Mouse (Mus musculus): ENCODE measurements around the gene Map3k13. TPM values are rescaled to one million over a fixed set of nuclear protein-coding genes. Genes with fewer than 3 reads are reported as not detected.
A peak's percentile ranks its signal among the peaks of the same experiment; 100 is the strongest.
"Not testable (repeated sequence)": the region's sequence is repeated elsewhere in the genome, so short reads cannot be mapped to it uniquely, and the experiment has no call there.

Gene Map3k13
- polyA plus RNA-seq, 1 experiment from 2014 or later, result 4.1 TPM

GRCm38 (mm10) chr16:21787516-21788353 is 6.4 kb upstream of the Map3k13 start, which contains the start of gene Ehhadh:
Ehhadh (minus strand) TSS chr16:21787807.
- Histone ChIP-seq H3K27me3 (ENCODE audit: insufficient read depth, poor library complexity, severe bottlenecking) (peaks cover 4% of the 10 kb centered on the region; the same call in 1 of the 2 replicates), H3K4me3 (peak within 1 kb of the TSS; percentile 59), H3K27ac (peak within 1 kb of the TSS; percentile 75), H3K9me3 (no peaks in the 10 kb centered on the region), H3K4me1 (replicated peaks) (peaks cover 16% of the 10 kb centered on the region), H3K36me3 (no peaks in the 10 kb centered on the region)
- peak; percentile 61 for DNase-seq (ENCODE audit: low spot score)
- 9% methylated on average over 28 of the region's 28 CpGs for WGBS

- DNase-seq (ENCODE audit: low spot score), result no peak
- no peaks in the 10 kb centered on the region for H3K9me3 ChIP-seq
- H3K27me3 ChIP-seq (ENCODE audit: insufficient read depth, poor library complexity, severe bottlenecking), result peaks cover 4% of the 10 kb centered on the region; the same call in 1 of the 2 replicates
- H3K4me1 ChIP-seq (replicated peaks), result peaks cover 19% of the 10 kb centered on the region
- no peak overlapping the region for H3K27ac ChIP-seq
- no peak overlapping the region for H3K4me3 ChIP-seq
- no peaks in the 10 kb centered on the region for H3K36me3 ChIP-seq
- 50% methylated on average over 3 of the region's 3 CpGs for WGBS
Measured at GRCm38 (mm10) chr16:21788581-21788980, 5.6 kb upstream of the Map3k13 start.

GRCm38 (mm10) chr16:21789180-21789579 is 5.0 kb upstream of the Map3k13 start:
- no peak for DNase-seq (ENCODE audit: low spot score)
- H3K4me3 ChIP-seq, result no peak overlapping the region
- no peaks in the 10 kb centered on the region for H3K9me3 ChIP-seq
- WGBS, result 61% methylated on average over 2 of the region's 2 CpGs
- H3K27me3 ChIP-seq (ENCODE audit: insufficient read depth, poor library complexity, severe bottlenecking), result peaks cover 4% of the 10 kb centered on the region; the same call in 1 of the 2 replicates
- no peaks in the 10 kb centered on the region for H3K36me3 ChIP-seq
- peaks cover 22% of the 10 kb centered on the region for H3K4me1 ChIP-seq (replicated peaks)
- H3K27ac ChIP-seq, result no peak overlapping the region

GRCm38 (mm10) chr16:21790469-21790868 is 3.7 kb upstream of the Map3k13 start:
- 11% methylated on average over 1 of the region's 1 CpGs for WGBS

GRCm38 (mm10) chr16:21791779-21792178 is 2.4 kb upstream of the Map3k13 start:
- Histone ChIP-seq H3K4me1 (replicated peaks) (peaks cover 32% of the 10 kb centered on the region), H3K4me3 (no peak overlapping the region), H3K9me3 (no peaks in the 10 kb centered on the region), H3K27me3 (ENCODE audit: insufficient read depth, poor library complexity, severe bottlenecking) (peaks cover 4% of the 10 kb centered on the region; the same call in 1 of the 2 replicates), H3K27ac (no peak overlapping the region), H3K36me3 (peaks cover under 1% of the 10 kb centered on the region; the same call in 1 of the 2 replicates)
- no peak for DNase-seq (ENCODE audit: low spot score)
- 71% methylated on average over 3 of the region's 3 CpGs for WGBS

More at GRCm38 (mm10) chr16:21790469-21790868, 3.7 kb upstream of the Map3k13 start:
- Histone ChIP-seq H3K4me1 (replicated peaks) (peaks cover 28% of the 10 kb centered on the region), H3K27me3 (ENCODE audit: insufficient read depth, poor library complexity, severe bottlenecking) (peaks cover 4% of the 10 kb centered on the region; the same call in 1 of the 2 replicates), H3K4me3 (no peak overlapping the region), H3K27ac (no peak overlapping the region), H3K36me3 (no peaks in the 10 kb centered on the region), H3K9me3 (no peaks in the 10 kb centered on the region)
- DNase-seq (ENCODE audit: low spot score), result no peak

GRCm38 (mm10) chr16:21793080-21793810 is 901 bp upstream of the Map3k13 start:
- WGBS, result 36% methylated on average over 2 of the region's 2 CpGs
- not testable (repeated sequence) for H3K9me3 ChIP-seq
- peak overlapping the region; percentile 92 for H3K27ac ChIP-seq

GRCm38 (mm10) chr16:21794697-21795045 is 525 bp downstream of the Map3k13 start:
- Histone ChIP-seq H3K4me3 (peak overlapping the region; percentile 73), H3K4me1 (replicated peaks) (peaks cover 17% of the 10 kb centered on the region), H3K9me3 (no peaks in the 10 kb centered on the region), H3K36me3 (peaks cover 11% of the 10 kb centered on the region), H3K27me3 (ENCODE audit: insufficient read depth, poor library complexity, severe bottlenecking) (no peaks in the 10 kb centered on the region), H3K27ac (peak overlapping the region; percentile 92)
- WGBS, result 2% methylated on average over 14 of the region's 14 CpGs
- DNase-seq (ENCODE audit: low spot score), result no peak

More at GRCm38 (mm10) chr16:21793080-21793810, 901 bp upstream of the Map3k13 start:
- H3K4me3 ChIP-seq, result peak overlapping the region; percentile 73
- H3K4me1 ChIP-seq (replicated peaks), result peaks cover 17% of the 10 kb centered on the region
- H3K36me3 ChIP-seq; DNase-seq (ENCODE audit: low spot score); H3K27me3 ChIP-seq (ENCODE audit: insufficient read depth, poor library complexity, severe bottlenecking): not testable (repeated sequence)

GRCm38 (mm10) chr16:21795071-21795470 is 925 bp downstream of the Map3k13 start:
- no peak overlapping the region for H3K27ac ChIP-seq
- 31% methylated on average over 5 of the region's 5 CpGs for WGBS
- peak overlapping the region; percentile 73 for H3K4me3 ChIP-seq

GRCm38 (mm10) chr16:21804258-21804657 is 10.1 kb downstream of the Map3k13 start:
- Histone ChIP-seq H3K9me3 (no peaks in the 10 kb centered on the region), H3K4me1 (replicated peaks) (no peaks in the 10 kb centered on the region), H3K36me3 (peaks cover 59% of the 10 kb centered on the region), H3K4me3 (no peak overlapping the region), H3K27ac (no peak overlapping the region), H3K27me3 (ENCODE audit: insufficient read depth, poor library complexity, severe bottlenecking) (no peaks in the 10 kb centered on the region)
- 92% methylated on average over 1 of the region's 1 CpGs for WGBS
- no peak for DNase-seq (ENCODE audit: low spot score)

More at GRCm38 (mm10) chr16:21795071-21795470, 925 bp downstream of the Map3k13 start:
- Histone ChIP-seq H3K4me1 (replicated peaks) (peaks cover 17% of the 10 kb centered on the region), H3K9me3 (no peaks in the 10 kb centered on the region), H3K27me3 (ENCODE audit: insufficient read depth, poor library complexity, severe bottlenecking) (no peaks in the 10 kb centered on the region), H3K36me3 (peaks cover 14% of the 10 kb centered on the region)
- no peak for DNase-seq (ENCODE audit: low spot score)

GRCm38 (mm10) chr16:21806892-21807291 is 12.7 kb downstream of the Map3k13 start:
- WGBS, result 91% methylated on average over 1 of the region's 1 CpGs
- H3K27ac ChIP-seq, result no peak overlapping the region
- H3K36me3 ChIP-seq, result peaks cover 50% of the 10 kb centered on the region
- H3K9me3 ChIP-seq, result no peaks in the 10 kb centered on the region
- DNase-seq (ENCODE audit: low spot score), result no peak
- no peaks in the 10 kb centered on the region for H3K4me1 ChIP-seq (replicated peaks)
- H3K27me3 ChIP-seq (ENCODE audit: insufficient read depth, poor library complexity, severe bottlenecking), result no peaks in the 10 kb centered on the region
- no peak overlapping the region for H3K4me3 ChIP-seq

- H3K4me3 ChIP-seq; H3K27ac ChIP-seq; DNase-seq (ENCODE audit: low spot score); H3K27me3 ChIP-seq (ENCODE audit: insufficient read depth, poor library complexity, severe bottlenecking); H3K9me3 ChIP-seq; H3K4me1 ChIP-seq (replicated peaks): not testable (repeated sequence)
- H3K36me3 ChIP-seq, result peaks cover 49% of the 10 kb centered on the region
- 87% methylated on average over 7 of the region's 7 CpGs for WGBS
Measured at GRCm38 (mm10) chr16:21807786-21808185, 13.6 kb downstream of the Map3k13 start.

GRCm38 (mm10) chr16:21813164-21813834 is 19.2 kb downstream of the Map3k13 start:
- H3K4me1 ChIP-seq (replicated peaks), result no peaks in the 10 kb centered on the region
- WGBS, result 73% methylated on average over 6 of the region's 6 CpGs

More at GRCm38 (mm10) chr16:21813164-21813834, 19.2 kb downstream of the Map3k13 start:
- no peaks in the 10 kb centered on the region for H3K27me3 ChIP-seq (ENCODE audit: insufficient read depth, poor library complexity, severe bottlenecking)
- no peak overlapping the region for H3K27ac ChIP-seq
- no peaks in the 10 kb centered on the region for H3K9me3 ChIP-seq
- DNase-seq (ENCODE audit: low spot score), result no peak
- H3K36me3 ChIP-seq, result peaks cover 23% of the 10 kb centered on the region
- no peak overlapping the region for H3K4me3 ChIP-seq
